Mouse (Mus musculus): ENCODE results near the gene Vwf. TPM values are rescaled to one million over a fixed set of nuclear protein-coding genes. Genes with fewer than 3 reads are reported as not detected.

Gene Vwf
- polyA plus RNA-seq, 1 experiment = not detected

- 38% methylated on average over 6 of the region's 6 CpGs for WGBS
- no peak for TF ChIP-seq CTCF (IDR thresholded peaks at IDR 0.05; ENCODE audit: insufficient read depth, low read depth, low read length)
- TF ChIP-seq POLR2A (IDR thresholded peaks at IDR 0.05; ENCODE audit: insufficient read depth, low read depth, low read length) = no peak
- Histone ChIP-seq H3K27ac (ENCODE audit: insufficient read depth, low read depth, low read length) (no peak overlapping the region), H3K4me1 (ENCODE audit: control insufficient read depth, insufficient read depth, low read length) (no peaks in the 10 kb centered on the region), H3K4me3 (ENCODE audit: insufficient read depth, low read depth, low read length) (no peak overlapping the region)
Measured at GRCm38 (mm10) chr6:125620764-125621163, 74.2 kb downstream of the Vwf start.

GRCm38 (mm10) chr6:125622434-125622833 lies 75.9 kb downstream of the Vwf start:
- H3K4me3 ChIP-seq (ENCODE audit: insufficient read depth, low read depth, low read length) = no peak overlapping the region
- TF ChIP-seq CTCF (IDR thresholded peaks at IDR 0.05; ENCODE audit: insufficient read depth, low read depth, low read length) (no peak), POLR2A (IDR thresholded peaks at IDR 0.05; ENCODE audit: insufficient read depth, low read depth, low read length) (no peak)
- no peaks in the 10 kb centered on the region for H3K4me1 ChIP-seq (ENCODE audit: control insufficient read depth, insufficient read depth, low read length)
- WGBS = 71% methylated on average over 2 of the region's 2 CpGs
- H3K27ac ChIP-seq (ENCODE audit: insufficient read depth, low read depth, low read length) = no peak overlapping the region

GRCm38 (mm10) chr6:125640486-125640885 lies 93.9 kb downstream of the Vwf start:
- WGBS = 79% methylated on average over 4 of the region's 4 CpGs
- H3K4me1 ChIP-seq (ENCODE audit: control insufficient read depth, insufficient read depth, low read length) = no peaks in the 10 kb centered on the region
- TF ChIP-seq CTCF (IDR thresholded peaks at IDR 0.05; ENCODE audit: insufficient read depth, low read depth, low read length) (no peak), POLR2A (IDR thresholded peaks at IDR 0.05; ENCODE audit: insufficient read depth, low read depth, low read length) (no peak)

GRCm38 (mm10) chr6:125641146-125641545 lies 94.6 kb downstream of the Vwf start:
- 91% methylated on average over 8 of the region's 8 CpGs for WGBS
- Histone ChIP-seq H3K27ac (ENCODE audit: insufficient read depth, low read depth, low read length) (no peak overlapping the region), H3K4me1 (ENCODE audit: control insufficient read depth, insufficient read depth, low read length) (no peaks in the 10 kb centered on the region), H3K4me3 (ENCODE audit: insufficient read depth, low read depth, low read length) (no peak overlapping the region)
- TF ChIP-seq POLR2A (IDR thresholded peaks at IDR 0.05; ENCODE audit: insufficient read depth, low read depth, low read length) (no peak), CTCF (IDR thresholded peaks at IDR 0.05; ENCODE audit: insufficient read depth, low read depth, low read length) (no peak)

More at GRCm38 (mm10) chr6:125640486-125640885, 93.9 kb downstream of the Vwf start:
- Histone ChIP-seq H3K4me3 (ENCODE audit: insufficient read depth, low read depth, low read length) (no peak overlapping the region), H3K27ac (ENCODE audit: insufficient read depth, low read depth, low read length) (no peak overlapping the region)

GRCm38 (mm10) chr6:125648964-125649363 lies 102.4 kb downstream of the Vwf start:
- H3K4me1 ChIP-seq (ENCODE audit: control insufficient read depth, insufficient read depth, low read length) = no peaks in the 10 kb centered on the region
- WGBS = 80% methylated on average over 12 of the region's 12 CpGs
- no peak overlapping the region for H3K27ac ChIP-seq (ENCODE audit: insufficient read depth, low read depth, low read length)
- H3K4me3 ChIP-seq (ENCODE audit: insufficient read depth, low read depth, low read length) = no peak overlapping the region
- TF ChIP-seq POLR2A (IDR thresholded peaks at IDR 0.05; ENCODE audit: insufficient read depth, low read depth, low read length) (no peak), CTCF (IDR thresholded peaks at IDR 0.05; ENCODE audit: insufficient read depth, low read depth, low read length) (no peak)

GRCm38 (mm10) chr6:125651335-125651734 lies 104.8 kb downstream of the Vwf start:
- Histone ChIP-seq H3K4me1 (ENCODE audit: control insufficient read depth, insufficient read depth, low read length) (no peaks in the 10 kb centered on the region), H3K27ac (ENCODE audit: insufficient read depth, low read depth, low read length) (no peak overlapping the region), H3K4me3 (ENCODE audit: insufficient read depth, low read depth, low read length) (no peak overlapping the region)
- no peak for TF ChIP-seq POLR2A (IDR thresholded peaks at IDR 0.05; ENCODE audit: insufficient read depth, low read depth, low read length)
- TF ChIP-seq CTCF (IDR thresholded peaks at IDR 0.05; ENCODE audit: insufficient read depth, low read depth, low read length) = no peak
- WGBS = 83% methylated on average over 3 of the region's 3 CpGs

GRCm38 (mm10) chr6:125653416-125653815 lies 106.8 kb downstream of the Vwf start:
- no peak overlapping the region for H3K27ac ChIP-seq (ENCODE audit: insufficient read depth, low read depth, low read length)
- no peaks in the 10 kb centered on the region for H3K4me1 ChIP-seq (ENCODE audit: control insufficient read depth, insufficient read depth, low read length)
- TF ChIP-seq CTCF (IDR thresholded peaks at IDR 0.05; ENCODE audit: insufficient read depth, low read depth, low read length) = no peak
- no peak for TF ChIP-seq POLR2A (IDR thresholded peaks at IDR 0.05; ENCODE audit: insufficient read depth, low read depth, low read length)
- 91% methylated on average over 1 of the region's 1 CpGs for WGBS
- H3K4me3 ChIP-seq (ENCODE audit: insufficient read depth, low read depth, low read length) = no peak overlapping the region

- H3K27ac ChIP-seq (ENCODE audit: insufficient read depth, low read depth, low read length) = no peak overlapping the region
- WGBS = 88% methylated on average over 13 of the region's 13 CpGs
- TF ChIP-seq CTCF (IDR thresholded peaks at IDR 0.05; ENCODE audit: insufficient read depth, low read depth, low read length) = no peak
- TF ChIP-seq POLR2A (IDR thresholded peaks at IDR 0.05; ENCODE audit: insufficient read depth, low read depth, low read length) = no peak
Measured at GRCm38 (mm10) chr6:125656921-125657320, 110.3 kb downstream of the Vwf start.

GRCm38 (mm10) chr6:125657966-125658365 lies 111.4 kb downstream of the Vwf start:
- H3K4me3 ChIP-seq (ENCODE audit: insufficient read depth, low read depth, low read length) = no peak overlapping the region
- H3K4me1 ChIP-seq (ENCODE audit: control insufficient read depth, insufficient read depth, low read length) = no peaks in the 10 kb centered on the region
- TF ChIP-seq CTCF (IDR thresholded peaks at IDR 0.05; ENCODE audit: insufficient read depth, low read depth, low read length) (no peak), POLR2A (IDR thresholded peaks at IDR 0.05; ENCODE audit: insufficient read depth, low read depth, low read length) (no peak)
- 93% methylated on average over 5 of the region's 5 CpGs for WGBS
- H3K27ac ChIP-seq (ENCODE audit: insufficient read depth, low read depth, low read length) = no peak overlapping the region

More at GRCm38 (mm10) chr6:125656921-125657320, 110.3 kb downstream of the Vwf start:
- Histone ChIP-seq H3K4me3 (ENCODE audit: insufficient read depth, low read depth, low read length) (no peak overlapping the region), H3K4me1 (ENCODE audit: control insufficient read depth, insufficient read depth, low read length) (no peaks in the 10 kb centered on the region)
